ENCODE assay signal across 8 mouse cellular contexts in the genomic region with DNA sequence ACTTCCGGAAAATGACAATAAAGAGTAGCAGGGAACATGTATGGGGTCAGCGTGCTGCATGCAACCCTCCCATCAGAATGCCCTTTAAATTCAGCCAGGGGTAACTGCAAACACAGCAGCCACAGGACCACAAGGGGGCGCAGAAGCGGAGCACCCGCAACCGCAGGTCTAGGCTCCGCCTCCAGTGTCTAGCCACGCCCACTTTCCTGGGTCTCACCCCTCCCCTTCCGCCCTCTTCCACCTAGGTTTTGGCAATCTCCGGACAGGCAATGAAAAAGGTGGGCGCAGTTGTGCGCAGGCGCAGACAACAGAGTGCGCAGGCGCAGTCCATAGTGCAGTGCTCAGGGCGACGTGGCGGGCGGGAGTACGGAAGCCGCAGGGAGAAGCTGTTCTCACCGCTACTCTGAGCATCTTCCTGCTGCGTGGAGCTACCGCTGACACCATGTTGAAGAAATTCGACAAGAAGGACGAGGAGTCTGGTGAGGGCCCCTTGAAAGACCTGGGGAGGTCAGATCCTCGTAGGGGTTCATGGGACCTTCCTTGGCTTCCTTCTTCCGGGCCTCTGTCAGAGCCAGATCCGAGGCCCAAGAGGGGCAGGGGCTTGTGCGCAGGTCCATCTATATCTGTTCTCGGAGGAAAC. TPM values are rescaled to one million over a fixed set of nuclear protein-coding genes. Genes with fewer than 3 reads are reported as not detected.
DNase-seq lines count a peak whose midpoint lies in the region; ATAC-seq lines count a peak whose summit lies in the region.

A gene (plus strand): TSS at position 221 of the 640 bp plus-strand sequence.

- H3K4me2 ChIP-seq in hindbrain, embryonic 11.5 days (replicated peaks; ENCODE audit: low read depth, low read length): peak within 1 kb of the TSS; percentile 65

- ATAC-seq in hindbrain, embryonic 11.5 days (ENCODE audit: low FRiP score): peak; percentile 97

- H3K9me3 ChIP-seq in hindbrain, embryonic 11.5 days (ENCODE audit: control insufficient read depth, low read length): no peaks in the 10 kb centered on the region

- H3K4me1 ChIP-seq in hindbrain, embryonic 11.5 days (replicated peaks; ENCODE audit: control insufficient read depth, insufficient read depth, low read length): no peaks in the 10 kb centered on the region

- H3K27me3 ChIP-seq in hindbrain, embryonic 11.5 days (ENCODE audit: control insufficient read depth, insufficient read depth, low read length): no peaks in the 10 kb centered on the region

- WGBS in hindbrain, embryonic 11.5 days: under 1% methylated on average over 31 of the region's 31 CpGs

- no peaks in the 10 kb centered on the region; the same call in 1 of the 2 replicates for H3K36me3 ChIP-seq in hindbrain, embryonic 11.5 days (ENCODE audit: control insufficient read depth, insufficient read depth, low read length)

- H3K9ac ChIP-seq in hindbrain, embryonic 11.5 days (ENCODE audit: low read depth, low read length): peak within 1 kb of the TSS; percentile 75

- peak; percentile 98 for DNase-seq in Muller cell, postnatal 12 days (ENCODE audit: inconsistent ontology term)
- peak; percentile 99 for DNase-seq in cerebellum, adult 9-11 months
- peak; percentile 99 to 100 for DNase-seq in frontal cortex, adult 2 months (ENCODE audit: extremely low spot score in 1 of 2, low spot score in 1 of 2)
- peak; percentile 100 for DNase-seq in hindbrain, embryonic 11.5 days (ENCODE audit: low spot score)
- peak; percentile 100 for DNase-seq in layer of hippocampus, postnatal 10 days (ENCODE audit: low spot score in 2 of 2)
- DNase-seq in lung, postnatal 10 days: peak; percentile 100
- peak; percentile 100 for DNase-seq in ovary, postnatal 36 days (ENCODE audit: low spot score)
- DNase-seq in thymus, postnatal 25 days: peak; percentile 100

- H3K27ac ChIP-seq in hindbrain, embryonic 11.5 days (ENCODE audit: low read depth, low read length): no peak within 1 kb of the TSS; the same call in 1 of the 2 replicates

- H3K4me3 ChIP-seq in hindbrain, embryonic 11.5 days (ENCODE audit: low read depth, low read length): peak within 1 kb of the TSS; percentile 67

RNA-seq across cellular contexts. Expression of the gene that starts here (rescaled TPM):
- 170 TPM in 2 replicates for polyA plus RNA-seq in frontal cortex, adult 2 months (2012; rRNA removed)
- polyA plus RNA-seq in hindbrain, embryonic 11.5 days (2014; fragmentation: Nextera tagmentation; extraction: Ambion mirVana): 128 and 138 TPM in 2 replicates
- 100 to 1,000 TPM; 185 to 187 TPM for total RNA-seq in layer of hippocampus, postnatal 10 days (2021)
